Mouse (Mus musculus) neural tube, embryonic 13.5 days (tissue): ENCODE results near the gene Ms4a6d. TPM values are rescaled to one million over a fixed set of nuclear protein-coding genes. Genes with fewer than 3 reads are reported as not detected.

ENCODE experiments used
- ATAC-seq: fragments of 200-750 bp; cut with Nextera tagmentation; 2 replicates; pipeline ENCODE4 v1.8.0; 2017; ENCODE audit warnings: low read depth, mild to moderate bottlenecking, moderate TSS enrichment, moderate library complexity
- H3K27ac ChIP-seq: fragments of 300-500 bp; sonication (generic); replicated peaks from 2 replicates; pipeline ENCODE4 v1.5.1; 2015; ENCODE audit warnings: moderate library complexity, mild to moderate bottlenecking, inconsistent platforms
- H3K27me3 ChIP-seq: fragments of 300-500 bp; sonication (generic); 2 replicates; pipeline ENCODE4 v1.6.1; 2015; ENCODE audit warnings: mild to moderate bottlenecking, inconsistent platforms
- H3K36me3 ChIP-seq: fragments of 300-500 bp; sonication (generic); 2 replicates; pipeline ENCODE4 v1.6.1; 2015; ENCODE audit warnings: mild to moderate bottlenecking, inconsistent platforms
- H3K4me1 ChIP-seq: fragments of 300-500 bp; sonication (generic); replicated peaks from 2 replicates; pipeline ENCODE4 v1.6.1; 2015; ENCODE audit warnings: inconsistent platforms
- H3K4me2 ChIP-seq: fragments of 300-500 bp; sonication (generic); 2 replicates; pipeline ENCODE4 v1.6.1; 2015; ENCODE audit warnings: inconsistent platforms, mild to moderate bottlenecking, moderate library complexity
- H3K4me3 ChIP-seq: fragments of 300-500 bp; sonication (generic); 2 replicates; pipeline ENCODE4 v1.5.1; 2015; ENCODE audit warnings: mild to moderate bottlenecking, inconsistent platforms
- H3K9ac ChIP-seq: fragments of 300-500 bp; sonication (generic); 2 replicates; pipeline ENCODE4 v1.6.1; 2015; ENCODE audit warnings: moderate library complexity, mild to moderate bottlenecking, inconsistent platforms
- H3K9me3 ChIP-seq: fragments of 300-500 bp; sonication (generic); 2 replicates; pipeline ENCODE4 v1.6.1; 2016; ENCODE audit warnings: inconsistent platforms
- WGBS: fragments of 180-500 bp; shearing (Covaris S2); methylation state at CpG from one replicate; pipeline ENCODE4 v1.1.7; 2015; 5-methylcytosine and 5-hydroxymethylcytosine counted together
- polyA plus RNA-seq: library from polyadenylated mRNA; unstranded; fragments of >200 nt; fragmentation: Nextera tagmentation; extraction: Ambion mirVana; gene quantifications from 2 replicates; pipeline ENCODE4 v1.2.1, GENCODE M21; 2015

The Ms4a6d gene
- 1.8 and 2.2 TPM in 2 replicates for polyA plus RNA-seq

GRCm38 (mm10) chr19:11604603-11605002 is at the start of gene Ms4a6d:
Gene Ms4a6d, minus strand, starts transcription at chr19:11604849.
- H3K9ac ChIP-seq: no peak within 1 kb of the TSS
- H3K4me3 ChIP-seq: no peak within 1 kb of the TSS
- no peaks in the 10 kb centered on the region for H3K9me3 ChIP-seq
- no peak for ATAC-seq
- H3K27me3 ChIP-seq: no peaks in the 10 kb centered on the region
- no peaks in the 10 kb centered on the region for H3K36me3 ChIP-seq
- no peak within 1 kb of the TSS for H3K27ac ChIP-seq
- WGBS: 89% methylated on average over 2 of the region's 2 CpGs
- no peaks in the 10 kb centered on the region for H3K4me1 ChIP-seq
- H3K4me2 ChIP-seq: no peak within 1 kb of the TSS

DNA sequence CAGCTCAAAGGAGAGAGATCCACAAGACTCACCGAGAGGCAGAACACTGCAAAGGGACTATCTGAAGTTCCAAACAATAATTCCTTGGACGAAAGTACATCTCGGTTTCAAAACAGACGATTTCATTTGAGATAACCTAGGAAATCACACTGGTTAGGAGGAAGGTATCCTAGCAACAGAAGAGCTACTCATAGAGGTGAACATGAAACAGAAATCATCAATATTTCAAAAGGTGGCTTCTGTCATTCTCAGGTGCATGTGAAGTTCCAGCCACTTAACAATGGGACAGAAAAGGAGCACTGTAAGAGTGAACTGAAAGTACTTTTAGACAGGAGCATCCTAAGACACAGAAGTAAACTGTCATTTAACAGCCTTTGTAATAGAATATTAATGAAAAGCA is 44.9 kb upstream of the Ms4a6d start:
- WGBS: 86% methylated on average over 4 of the region's 4 CpGs
- ATAC-seq: no peak

GRCm38 (mm10) chr19:11646166-11646565 is 41.5 kb upstream of the Ms4a6d start:
- H3K4me1 ChIP-seq: no peaks in the 10 kb centered on the region
- H3K9ac ChIP-seq: no peak overlapping the region
- no peak overlapping the region for H3K4me2 ChIP-seq
- H3K9me3 ChIP-seq: no peaks in the 10 kb centered on the region
- no peaks in the 10 kb centered on the region for H3K36me3 ChIP-seq
- no peaks in the 10 kb centered on the region for H3K27me3 ChIP-seq
- 83% methylated on average over 3 of the region's 3 CpGs for WGBS
- H3K4me3 ChIP-seq: no peak overlapping the region
- ATAC-seq: no peak
- H3K27ac ChIP-seq: no peak overlapping the region

More for the DNA sequence above, 44.9 kb upstream of the Ms4a6d start:
- Histone ChIP-seq H3K4me2 (no peak overlapping the region), H3K9me3 (no peaks in the 10 kb centered on the region), H3K36me3 (no peaks in the 10 kb centered on the region), H3K27me3 (no peaks in the 10 kb centered on the region), H3K4me1 (no peaks in the 10 kb centered on the region), H3K9ac (no peak overlapping the region), H3K4me3 (no peak overlapping the region), H3K27ac (no peak overlapping the region)

DNA sequence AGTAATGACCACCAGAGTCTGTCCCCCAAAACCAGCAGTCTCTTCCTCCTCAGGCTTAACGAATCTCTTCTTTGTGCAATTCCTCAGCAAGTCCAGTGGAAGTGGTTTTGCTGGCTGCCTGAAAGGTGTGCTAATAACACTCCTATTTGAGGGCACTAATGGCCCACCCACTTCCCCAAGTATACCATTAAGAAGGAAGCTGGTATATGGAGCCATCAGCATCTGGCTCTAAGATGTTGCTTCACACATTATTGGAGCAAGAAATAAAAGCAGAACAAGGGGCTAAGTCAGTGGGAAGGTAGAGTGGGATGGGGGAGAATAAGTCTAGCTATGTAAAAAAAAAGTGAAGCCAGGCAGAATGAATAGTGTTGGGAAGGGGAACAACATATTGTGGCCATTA is 36.1 kb upstream of the Ms4a6d start, which contains the start of gene Ms4a3:
Ms4a3 (minus strand) TSS at position 120 of the 400 bp plus-strand sequence.
- H3K4me3 ChIP-seq: no peak within 1 kb of the TSS
- H3K27me3 ChIP-seq: no peaks in the 10 kb centered on the region
- ATAC-seq: no peak
- no peaks in the 10 kb centered on the region for H3K36me3 ChIP-seq
- no peaks in the 10 kb centered on the region for H3K9me3 ChIP-seq
- no peaks in the 10 kb centered on the region for H3K4me1 ChIP-seq
- H3K27ac ChIP-seq: no peak within 1 kb of the TSS
- WGBS: 63% methylated on average over 1 of the region's 1 CpGs
- H3K4me2 ChIP-seq: no peak within 1 kb of the TSS
- H3K9ac ChIP-seq: no peak within 1 kb of the TSS

- 85% methylated on average over 4 of the region's 4 CpGs for WGBS
- Histone ChIP-seq H3K4me3 (no peak overlapping the region), H3K27ac (no peak overlapping the region), H3K36me3 (no peaks in the 10 kb centered on the region), H3K9ac (no peak overlapping the region), H3K27me3 (no peaks in the 10 kb centered on the region), H3K4me1 (no peaks in the 10 kb centered on the region), H3K9me3 (no peaks in the 10 kb centered on the region), H3K4me2 (no peak overlapping the region)
- no peak for ATAC-seq
Observed at GRCm38 (mm10) chr19:11639038-11639437, 34.4 kb upstream of the Ms4a6d start.

DNA sequence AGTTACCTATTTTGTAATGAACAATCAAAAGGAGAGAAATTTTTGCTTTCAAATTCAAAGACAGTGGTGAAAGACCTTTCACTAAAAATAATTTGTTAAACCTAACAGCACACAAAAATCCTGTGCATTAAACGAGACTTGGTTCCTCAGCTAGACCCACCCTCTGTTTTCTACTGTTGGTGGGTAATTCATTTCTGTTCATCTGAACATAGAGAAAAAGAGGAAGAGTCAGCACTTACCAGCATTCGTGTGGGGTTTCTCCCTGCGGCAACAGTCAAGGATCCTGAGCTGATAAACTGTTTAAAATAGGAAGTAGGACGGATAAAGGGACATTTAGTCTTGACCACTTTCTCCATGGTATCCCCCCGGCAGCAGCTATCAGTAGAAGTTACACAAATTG is 30.9 kb upstream of the Ms4a6d start:
- Histone ChIP-seq H3K36me3 (no peaks in the 10 kb centered on the region), H3K27ac (no peak overlapping the region), H3K27me3 (no peaks in the 10 kb centered on the region), H3K4me1 (no peaks in the 10 kb centered on the region), H3K9me3 (no peaks in the 10 kb centered on the region), H3K4me2 (no peak overlapping the region), H3K9ac (no peak overlapping the region), H3K4me3 (no peak overlapping the region)
- WGBS: 84% methylated on average over 5 of the region's 5 CpGs
- ATAC-seq: no peak

DNA sequence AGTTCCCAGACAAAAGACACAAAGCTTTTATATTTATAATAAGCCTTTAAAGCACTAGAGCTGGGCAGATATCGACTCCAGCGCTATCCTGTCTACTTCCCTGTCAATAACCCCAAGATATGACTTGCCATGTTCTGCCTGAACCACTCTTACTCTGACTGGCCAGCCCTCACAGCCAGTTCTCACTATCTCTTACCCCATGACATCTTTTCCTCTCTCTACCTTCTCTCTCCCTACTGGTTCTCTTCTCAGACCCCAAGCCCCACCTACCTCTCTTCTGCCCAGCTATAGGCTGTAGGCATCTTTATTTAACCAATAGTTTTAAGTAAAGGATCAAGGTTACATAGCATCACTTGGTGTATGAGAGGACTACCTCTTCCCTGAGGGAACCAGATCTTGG is 29.7 kb upstream of the Ms4a6d start:
- Histone ChIP-seq H3K27me3 (no peaks in the 10 kb centered on the region), H3K4me3 (no peak overlapping the region), H3K9me3 (no peaks in the 10 kb centered on the region), H3K36me3 (no peaks in the 10 kb centered on the region), H3K4me2 (no peak overlapping the region), H3K4me1 (no peaks in the 10 kb centered on the region), H3K27ac (no peak overlapping the region), H3K9ac (no peak overlapping the region)
- WGBS: 93% methylated on average over 2 of the region's 2 CpGs
- no peak for ATAC-seq

DNA sequence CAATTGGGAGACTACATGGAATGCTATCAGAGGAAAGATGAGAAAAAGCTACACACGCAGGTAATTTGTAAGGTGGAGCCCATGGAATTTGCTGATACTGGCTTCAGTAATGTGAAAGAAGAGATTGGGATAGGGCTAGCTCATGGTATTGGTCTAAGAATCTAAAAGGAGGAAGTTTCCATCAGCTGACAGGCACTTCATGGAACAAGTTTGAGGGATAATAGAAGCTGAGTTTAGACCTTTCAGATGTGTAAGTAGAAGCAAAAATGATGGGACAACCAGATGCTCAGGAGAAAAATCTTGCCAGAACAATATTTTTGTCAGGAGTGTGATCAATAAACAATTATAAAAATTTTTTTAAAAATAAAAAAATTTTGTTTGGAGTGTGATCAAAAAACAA is 29.1 kb upstream of the Ms4a6d start:
- Histone ChIP-seq H3K4me3 (no peak overlapping the region), H3K4me1 (no peaks in the 10 kb centered on the region), H3K27me3 (no peaks in the 10 kb centered on the region), H3K36me3 (no peaks in the 10 kb centered on the region), H3K27ac (no peak overlapping the region), H3K9ac (no peak overlapping the region), H3K9me3 (no peaks in the 10 kb centered on the region), H3K4me2 (no peak overlapping the region)
- WGBS: 98% methylated on average over 1 of the region's 1 CpGs
- no peak for ATAC-seq

- Histone ChIP-seq H3K4me2 (no peak overlapping the region), H3K9me3 (no peaks in the 10 kb centered on the region), H3K27me3 (no peaks in the 10 kb centered on the region), H3K36me3 (no peaks in the 10 kb centered on the region), H3K4me3 (no peak overlapping the region), H3K4me1 (0 out of 2 replicates have a peak, but pooled peaks cover 4% of the 10 kb centered on the region), H3K9ac (no peak overlapping the region), H3K27ac (no peak overlapping the region)
- 65% methylated on average over 5 of the region's 5 CpGs for whole genome bisulfite sequencing
- ATAC-seq: no peak
Observed at GRCm38 (mm10) chr19:11625231-11625630, 20.6 kb upstream of the Ms4a6d start.

- no peak overlapping the region for H3K9ac ChIP-seq
- no peak overlapping the region for H3K27ac ChIP-seq
- H3K4me2 ChIP-seq: no peak overlapping the region
Observed at GRCm38 (mm10) chr19:11624800-11625199, 20.2 kb upstream of the Ms4a6d start.

DNA sequence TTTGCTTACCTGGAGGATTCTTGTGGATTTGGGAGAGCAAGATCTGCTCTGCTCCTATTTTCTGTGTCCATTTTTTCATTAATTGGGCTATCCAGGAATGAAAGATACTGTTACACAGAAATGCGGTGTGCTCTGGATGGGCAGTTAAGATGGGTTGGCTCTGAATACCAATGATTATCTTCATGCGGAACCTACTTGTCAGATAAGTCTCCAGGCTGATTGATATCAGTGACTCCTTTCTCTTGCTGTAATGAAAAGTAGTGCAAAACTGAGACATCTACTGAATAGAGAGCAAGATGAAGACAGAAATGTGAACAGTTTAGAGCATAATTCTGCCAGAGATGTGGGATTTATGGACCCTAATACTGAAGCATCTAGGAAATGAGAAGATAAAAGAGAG is 18.9 kb upstream of the Ms4a6d start, which contains the start of gene Ms4a2:
Ms4a2 (minus strand) TSS at position 169 of the 400 bp plus-strand sequence.
- Histone ChIP-seq H3K9ac (no peak within 1 kb of the TSS), H3K9me3 (no peaks in the 10 kb centered on the region), H3K4me1 (0 out of 2 replicates have a peak, but pooled peaks cover 4% of the 10 kb centered on the region), H3K27me3 (no peaks in the 10 kb centered on the region), H3K36me3 (no peaks in the 10 kb centered on the region), H3K4me3 (no peak within 1 kb of the TSS), H3K4me2 (no peak within 1 kb of the TSS), H3K27ac (no peak within 1 kb of the TSS)
- WGBS: 76% methylated on average over 2 of the region's 2 CpGs
- no peak for ATAC-seq

More at GRCm38 (mm10) chr19:11624800-11625199, 20.2 kb upstream of the Ms4a6d start:
- Histone ChIP-seq H3K4me1 (0 out of 2 replicates have a peak, but pooled peaks cover 4% of the 10 kb centered on the region), H3K36me3 (no peaks in the 10 kb centered on the region), H3K27me3 (no peaks in the 10 kb centered on the region), H3K4me3 (no peak overlapping the region), H3K9me3 (no peaks in the 10 kb centered on the region)
- no peak for ATAC-seq

DNA sequence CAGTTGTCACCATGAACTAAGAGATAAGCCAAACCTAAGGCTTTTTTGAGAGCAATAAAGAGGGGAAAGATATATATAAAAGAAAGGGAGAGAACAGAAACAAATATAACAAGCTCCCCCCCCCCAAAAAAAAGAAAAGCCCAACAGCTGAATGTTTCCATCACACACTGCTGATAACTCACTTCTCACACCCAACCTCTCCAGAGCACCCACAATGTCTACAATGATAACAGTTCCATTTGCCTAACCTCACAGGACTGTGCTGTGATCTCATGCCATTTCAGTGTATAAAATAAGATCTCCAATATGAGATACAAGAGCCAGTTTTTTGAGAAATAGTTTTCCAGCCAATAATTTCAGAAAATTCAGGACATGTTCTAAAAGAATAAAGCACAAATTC is 13.3 kb upstream of the Ms4a6d start:
- no peaks in the 10 kb centered on the region for H3K4me1 ChIP-seq

GRCm38 (mm10) chr19:11614805-11615204 is 10.2 kb upstream of the Ms4a6d start:
- Histone ChIP-seq H3K9me3 (no peaks in the 10 kb centered on the region), H3K36me3 (no peaks in the 10 kb centered on the region), H3K4me1 (no peaks in the 10 kb centered on the region), H3K27me3 (no peaks in the 10 kb centered on the region), H3K4me3 (no peak overlapping the region), H3K9ac (no peak overlapping the region), H3K27ac (no peak overlapping the region), H3K4me2 (no peak overlapping the region)
- 78% methylated on average over 2 of the region's 2 CpGs for WGBS
- ATAC-seq: no peak

More for the DNA sequence above, 13.3 kb upstream of the Ms4a6d start:
- H3K4me3 ChIP-seq: no peak overlapping the region
- H3K9ac ChIP-seq: no peak overlapping the region
- no peaks in the 10 kb centered on the region for H3K36me3 ChIP-seq
- H3K27ac ChIP-seq: no peak overlapping the region
- no peak for ATAC-seq
- H3K4me2 ChIP-seq: no peak overlapping the region
- H3K9me3 ChIP-seq: no peaks in the 10 kb centered on the region
- H3K27me3 ChIP-seq: no peaks in the 10 kb centered on the region
